Mouse (Mus musculus) frontal cortex, postnatal 36 days (tissue): ENCODE measurements around the gene Pdcd11.

Experiments
- DNase-seq, 2 experiments: peaks; one replicate each; pipeline ENCODE4 v3.0.0; 2022; ENCODE audit warnings: low spot score in 2 of 2

The Pdcd11 gene

GRCm38 (mm10) chr19:47168793-47169412, 78.3 kb downstream of the Pdcd11 start:
- DNase-seq = peak; percentile 90 to 93

- DNase-seq = no peak
These were observed 83.9 kb downstream of the Pdcd11 start for GRCm38 (mm10) chr19:47174515-47174914.

- no peak for DNase-seq
These were observed 84.9 kb downstream of the Pdcd11 start for GRCm38 (mm10) chr19:47175472-47175871.

DNA sequence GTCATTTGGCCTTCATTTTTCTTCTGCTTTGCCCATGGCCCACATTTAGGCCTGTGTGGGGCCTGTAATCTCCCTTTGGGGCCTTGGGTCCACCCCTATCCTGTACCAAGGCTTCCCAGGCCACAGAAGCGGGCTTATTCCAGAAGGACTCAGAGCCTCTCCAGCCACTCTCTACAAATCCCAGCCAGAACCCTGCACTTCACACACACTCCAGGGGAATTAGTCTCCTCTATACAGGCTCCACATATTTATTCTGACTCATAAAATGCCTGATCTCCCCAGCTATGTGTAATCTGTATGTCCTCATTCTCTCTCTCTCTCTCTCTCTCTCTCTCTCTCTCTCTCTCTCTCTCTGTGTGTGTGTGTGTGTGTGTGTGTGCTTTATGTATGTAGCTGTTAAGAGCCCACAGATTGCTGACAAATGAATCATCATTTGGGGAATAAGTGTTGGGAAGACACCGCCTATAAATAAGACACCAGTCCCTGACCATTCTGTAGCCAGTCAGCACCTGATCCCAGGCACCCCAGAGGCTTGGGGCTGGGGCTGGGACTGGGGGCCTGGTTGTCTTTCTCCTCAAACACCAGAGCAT, 86.4 kb downstream of the Pdcd11 start:
- DNase-seq = no peak

GRCm38 (mm10) chr19:47178001-47178400, 87.4 kb downstream of the Pdcd11 start:
- peak; percentile 29 to 58 for DNase-seq

GRCm38 (mm10) chr19:47178431-47179271, 88.1 kb downstream of the Pdcd11 start, which contains the start of gene Neurl1a:
TSS of gene Neurl1a (plus strand) at chr19:47178820.
- peak; percentile 71 to 73 for DNase-seq

DNA sequence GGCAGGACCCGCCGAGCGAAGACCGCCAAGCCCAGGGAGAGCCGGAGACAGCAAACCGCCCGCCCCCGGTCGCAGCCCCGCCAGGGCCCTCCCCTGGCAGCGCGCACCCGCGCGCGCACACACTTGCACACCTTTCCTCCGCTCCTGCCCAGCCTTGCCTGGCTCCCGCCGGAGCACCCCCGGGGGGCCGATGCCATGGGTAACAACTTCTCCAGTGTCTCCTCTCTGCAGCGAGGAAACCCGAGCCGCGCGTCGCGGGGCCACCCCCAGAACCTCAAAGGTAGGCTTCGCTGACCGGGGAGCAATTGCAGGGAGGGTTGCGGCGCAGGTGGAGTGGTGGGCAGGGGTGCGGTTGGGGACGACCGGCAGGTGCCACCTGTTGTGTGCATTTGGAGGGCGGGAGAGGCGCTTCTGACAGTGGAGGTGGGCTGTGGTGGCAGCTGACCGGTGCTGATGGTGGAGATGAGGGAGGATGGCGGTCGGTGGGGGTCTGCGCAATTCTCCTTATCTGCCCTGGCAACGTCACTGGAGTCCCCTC, 88.8 kb downstream of the Pdcd11 start:
- DNase-seq = peak in 1 of 2 experiments; percentile 50

GRCm38 (mm10) chr19:47180011-47180410, 89.4 kb downstream of the Pdcd11 start:
- no peak for DNase-seq
